Mouse (Mus musculus) limb, embryonic 12.5 days (tissue): ENCODE data around the gene 4921507P07Rik. TPM values are rescaled to one million over a fixed set of nuclear protein-coding genes. Genes with fewer than 3 reads are reported as not detected.

ENCODE experiments used
- ATAC-seq: fragments of 200-750 bp; cut with Nextera tagmentation; 2 replicates; pipeline ENCODE4 v1.8.0; 2017; ENCODE audit warnings: low read depth, moderate TSS enrichment; ENCODE audit not compliant: insufficient number of reproducible peaks, insufficient read depth, low FRiP score, low TSS enrichment
- H3K27ac ChIP-seq: fragments of 300-500 bp; sonication (generic); 2 replicates; pipeline ENCODE4 v1.5.1; 2016; ENCODE audit warnings: mild to moderate bottlenecking, moderate library complexity
- H3K27me3 ChIP-seq: fragments of 300-500 bp; sonication (generic); 2 replicates; pipeline ENCODE4 v1.6.1; 2016; ENCODE audit warnings: mild to moderate bottlenecking, moderate library complexity
- H3K36me3 ChIP-seq: fragments of 300-500 bp; sonication (generic); 2 replicates; pipeline ENCODE4 v1.6.1; 2016; ENCODE audit warnings: mild to moderate bottlenecking, moderate library complexity
- H3K4me1 ChIP-seq: fragments of 300-500 bp; sonication (generic); replicated peaks from 2 replicates; pipeline ENCODE4 v1.6.1; 2016
- H3K4me2 ChIP-seq: fragments of 300-500 bp; sonication (generic); 2 replicates; pipeline ENCODE4 v1.6.1; 2016; ENCODE audit warnings: mild to moderate bottlenecking, moderate library complexity
- H3K4me3 ChIP-seq: fragments of 300-500 bp; sonication (generic); replicated peaks from 2 replicates; pipeline ENCODE4 v1.5.1; 2016; ENCODE audit warnings: mild to moderate bottlenecking
- H3K9ac ChIP-seq: fragments of 300-500 bp; sonication (generic); replicated peaks from 2 replicates; pipeline ENCODE4 v1.6.1; 2016; ENCODE audit warnings: mild to moderate bottlenecking, moderate library complexity
- H3K9me3 ChIP-seq: fragments of 300-500 bp; sonication (generic); 2 replicates; pipeline ENCODE4 v1.6.1; 2016; ENCODE audit warnings: mild to moderate bottlenecking, moderate library complexity
- WGBS: fragments of 180-500 bp; shearing (Covaris S2); methylation state at CpG from one replicate; pipeline ENCODE4 v1.1.7; 2016; 5-methylcytosine and 5-hydroxymethylcytosine counted together
- microRNA-seq: library from miRNA; unstranded; fragments of <30 nt; microRNA quantifications from one replicate; pipeline ENCODE4, GENCODE M21; 2017
- polyA plus RNA-seq: library from polyadenylated mRNA; unstranded; fragments of >200 nt; fragmentation: Nextera tagmentation; extraction: Ambion mirVana; gene quantifications from 2 replicates; pipeline ENCODE4 v1.2.1, GENCODE M21; 2016

The 4921507P07Rik gene
- polyA plus RNA-seq, 1 experiment from 2014 or later = 0.71 TPM

- Histone ChIP-seq H3K36me3 (no peaks in the 10 kb centered on the region), H3K9me3 (no peaks in the 10 kb centered on the region), H3K27ac (peak overlapping the region; percentile 72; the same call in 1 of the 2 replicates), H3K4me1 (peaks cover 35% of the 10 kb centered on the region), H3K4me3 (no peak overlapping the region), H3K27me3 (peaks cover under 1% of the 10 kb centered on the region; the same call in 1 of the 2 replicates), H3K9ac (no peak overlapping the region), H3K4me2 (no peak overlapping the region)
- no peak for ATAC-seq
- 55% methylated on average over 8 of the region's 8 CpGs for WGBS
These were observed 64.5 kb downstream of the 4921507P07Rik start for GRCm38 (mm10) chr6:50531920-50532319.

- H3K4me3 ChIP-seq = no peak overlapping the region
- 70% methylated on average over 3 of the region's 3 CpGs for WGBS
- H3K27me3 ChIP-seq = no peaks in the 10 kb centered on the region
These were observed 65.4 kb downstream of the 4921507P07Rik start for GRCm38 (mm10) chr6:50531003-50531402.

GRCm38 (mm10) chr6:50529194-50529593, 67.2 kb downstream of the 4921507P07Rik start:
- no peak for ATAC-seq
- Histone ChIP-seq H3K27me3 (no peaks in the 10 kb centered on the region), H3K4me2 (no peak overlapping the region), H3K36me3 (no peaks in the 10 kb centered on the region), H3K4me1 (peaks cover 34% of the 10 kb centered on the region), H3K4me3 (no peak overlapping the region), H3K9me3 (no peaks in the 10 kb centered on the region), H3K27ac (no peak overlapping the region), H3K9ac (no peak overlapping the region)
- WGBS = 88% methylated on average over 11 of the region's 11 CpGs

More at GRCm38 (mm10) chr6:50531003-50531402, 65.4 kb downstream of the 4921507P07Rik start:
- Histone ChIP-seq H3K4me1 (peaks cover 34% of the 10 kb centered on the region), H3K9me3 (no peaks in the 10 kb centered on the region), H3K27ac (peak overlapping the region; percentile 64; the same call in 1 of the 2 replicates), H3K36me3 (no peaks in the 10 kb centered on the region), H3K9ac (no peak overlapping the region), H3K4me2 (no peak overlapping the region)
- no peak for ATAC-seq

GRCm38 (mm10) chr6:50527416-50527815, 69.0 kb downstream of the 4921507P07Rik start:
- H3K4me1 ChIP-seq = peaks cover 31% of the 10 kb centered on the region
- no peak for ATAC-seq
- H3K27ac ChIP-seq = no peak overlapping the region
- H3K36me3 ChIP-seq = no peaks in the 10 kb centered on the region
- H3K4me3 ChIP-seq = no peak overlapping the region
- H3K27me3 ChIP-seq = no peaks in the 10 kb centered on the region
- H3K9ac ChIP-seq = no peak overlapping the region
- no peaks in the 10 kb centered on the region for H3K9me3 ChIP-seq
- H3K4me2 ChIP-seq = no peak overlapping the region
- 41% methylated on average over 9 of the region's 9 CpGs for WGBS

- Histone ChIP-seq H3K4me3 (no peak overlapping the region), H3K9ac (no peak overlapping the region), H3K9me3 (no peaks in the 10 kb centered on the region), H3K4me2 (no peak overlapping the region), H3K36me3 (no peaks in the 10 kb centered on the region), H3K4me1 (peaks cover 24% of the 10 kb centered on the region), H3K27ac (no peak overlapping the region), H3K27me3 (no peaks in the 10 kb centered on the region)
- ATAC-seq = 0 out of 2 replicates have a peak, but pooled peaks have one; percentile 42
- WGBS = 27% methylated on average over 7 of the region's 7 CpGs
These were observed 69.8 kb downstream of the 4921507P07Rik start for GRCm38 (mm10) chr6:50526597-50527024.

- WGBS = 89% methylated on average over 8 of the region's 8 CpGs
These were observed 70.6 kb downstream of the 4921507P07Rik start for GRCm38 (mm10) chr6:50525846-50526245.

GRCm38 (mm10) chr6:50524261-50524896, 72.1 kb downstream of the 4921507P07Rik start:
- H3K4me1 ChIP-seq = peaks cover 11% of the 10 kb centered on the region
- H3K9ac ChIP-seq = no peak overlapping the region
- WGBS = 91% methylated on average over 10 of the region's 10 CpGs
- H3K27me3 ChIP-seq = no peaks in the 10 kb centered on the region
- H3K4me2 ChIP-seq = no peak overlapping the region
- no peak overlapping the region for H3K4me3 ChIP-seq
- ATAC-seq = no peak
- no peaks in the 10 kb centered on the region for H3K9me3 ChIP-seq
- H3K36me3 ChIP-seq = no peaks in the 10 kb centered on the region
- no peak overlapping the region for H3K27ac ChIP-seq

More at GRCm38 (mm10) chr6:50525846-50526245, 70.6 kb downstream of the 4921507P07Rik start:
- ATAC-seq = no peak
- Histone ChIP-seq H3K4me1 (peaks cover 21% of the 10 kb centered on the region), H3K27ac (no peak overlapping the region), H3K36me3 (no peaks in the 10 kb centered on the region), H3K9ac (no peak overlapping the region), H3K27me3 (no peaks in the 10 kb centered on the region), H3K4me2 (no peak overlapping the region), H3K9me3 (no peaks in the 10 kb centered on the region), H3K4me3 (no peak overlapping the region)

Small RNAs within 50 kb of the gene (microRNA-seq; reads per million reads assigned to microRNA genes)
- gene Mir6371 = not detected

Other genes starting within 250 kb of the 4921507P07Rik start
- 18.2 and 18.5 TPM in 2 replicates for gene Osbpl3, start 140.4 kb downstream of the 4921507P07Rik start, polyA plus RNA-seq
- gene Cycs, start 30.1 kb downstream of the 4921507P07Rik start, polyA plus RNA-seq = 67.4 and 71.1 TPM in 2 replicates
- gene Npvf, start 57.8 kb upstream of the 4921507P07Rik start, polyA plus RNA-seq = not detected in 2 replicates